Mouse (Mus musculus) midbrain, embryonic 14.5 days (tissue): ENCODE data around the gene Btbd9. TPM values are rescaled to one million over a fixed set of nuclear protein-coding genes. Genes with fewer than 3 reads are reported as not detected.

Source experiments
- ATAC-seq: fragments of 200-750 bp; cut with Nextera tagmentation; 2 replicates; pipeline ENCODE4 v1.8.0; 2017; ENCODE audit warnings: moderate number of reproducible peaks, moderate library complexity; ENCODE audit not compliant: low FRiP score, low TSS enrichment
- DNase-seq: peaks from one replicate; pipeline ENCODE4 v3.0.0-alpha.2; 2015
- H3K27ac ChIP-seq: fragments of 300-500 bp; sonication (generic); replicated peaks from 2 replicates; pipeline ENCODE4 v1.5.1; 2014; ENCODE audit warnings: mild to moderate bottlenecking, low read depth, low read length, moderate library complexity
- H3K27me3 ChIP-seq: fragments of 300-500 bp; sonication (generic); 2 replicates; pipeline ENCODE4 v1.6.1; 2014; ENCODE audit warnings: low read length, control low read depth, mixed read lengths; ENCODE audit not compliant: control insufficient read depth, insufficient read depth
- H3K36me3 ChIP-seq: fragments of 300-500 bp; sonication (generic); 2 replicates; pipeline ENCODE4 v1.6.1; 2014; ENCODE audit warnings: low read length, control low read depth; ENCODE audit not compliant: control insufficient read depth, insufficient read depth
- H3K4me1 ChIP-seq: fragments of 300-500 bp; sonication (generic); 2 replicates; pipeline ENCODE4 v1.6.1; 2014; ENCODE audit warnings: mild to moderate bottlenecking, antibody characterized with exemption, low read length, control low read depth; ENCODE audit not compliant: control insufficient read depth, insufficient read depth
- H3K4me2 ChIP-seq: fragments of 300-500 bp; sonication (generic); 2 replicates; pipeline ENCODE4 v1.6.1; 2014; ENCODE audit warnings: mild to moderate bottlenecking, low read length, moderate library complexity
- H3K4me3 ChIP-seq: fragments of 300-500 bp; sonication (generic); replicated peaks from 2 replicates; pipeline ENCODE4 v1.5.1; 2014; ENCODE audit warnings: low read depth, low read length
- H3K9ac ChIP-seq: fragments of 300-500 bp; sonication (generic); replicated peaks from 2 replicates; pipeline ENCODE4 v1.6.1; 2014; ENCODE audit warnings: mild to moderate bottlenecking, low read length, moderate library complexity
- H3K9me3 ChIP-seq: fragments of 300-500 bp; sonication (generic); 2 replicates; pipeline ENCODE4 v1.6.1; 2016; ENCODE audit warnings: low read length, control low read depth, mixed read lengths; ENCODE audit not compliant: control insufficient read depth
- WGBS: fragments of 180-500 bp; shearing (Covaris S2); extraction: QIAGEN DNeasy Blood & Tissue Kit; methylation state at CpG from one replicate; pipeline ENCODE4 v1.1.7; 2014; 5-methylcytosine and 5-hydroxymethylcytosine counted together
- polyA plus RNA-seq: library from polyadenylated mRNA; unstranded; fragments of >200 nt; fragmentation: Nextera tagmentation; extraction: Ambion mirVana; gene quantifications from 2 replicates; pipeline ENCODE4 v1.2.1, GENCODE M21; 2014

The Btbd9 gene
- polyA plus RNA-seq, 1 experiment from 2014 or later, result 140 TPM

GRCm38 (mm10) chr17:30590417-30591198 is 14.3 kb upstream of the Btbd9 start:
- no peak overlapping the region for H3K27ac ChIP-seq
- WGBS, result 40% methylated on average over 17 of the region's 17 CpGs

GRCm38 (mm10) chr17:30583258-30584001 is 7.1 kb upstream of the Btbd9 start:
- Histone ChIP-seq H3K4me1 (no peaks in the 10 kb centered on the region), H3K36me3 (no peaks in the 10 kb centered on the region), H3K9me3 (no peaks in the 10 kb centered on the region), H3K27ac (no peak overlapping the region), H3K4me3 (no peak overlapping the region), H3K27me3 (no peaks in the 10 kb centered on the region), H3K9ac (no peak overlapping the region), H3K4me2 (no peak overlapping the region)
- 83% methylated on average over 2 of the region's 2 CpGs for WGBS
- no peak for ATAC-seq
- no peak for DNase-seq

More at GRCm38 (mm10) chr17:30590417-30591198, 14.3 kb upstream of the Btbd9 start:
- ATAC-seq, result 0 out of 2 replicates have a peak, but pooled peaks have one; percentile 34
- H3K27me3 ChIP-seq, result no peaks in the 10 kb centered on the region
- H3K9me3 ChIP-seq, result no peaks in the 10 kb centered on the region
- peak overlapping the region; percentile 5; the same call in 1 of the 2 replicates for H3K4me2 ChIP-seq
- H3K36me3 ChIP-seq, result peaks cover 6% of the 10 kb centered on the region
- H3K4me3 ChIP-seq, result no peak overlapping the region
- H3K9ac ChIP-seq, result no peak overlapping the region
- DNase-seq, result peak; percentile 82
- H3K4me1 ChIP-seq, result 0 out of 2 replicates have a peak, but pooled peaks cover 5% of the 10 kb centered on the region

GRCm38 (mm10) chr17:30582313-30582712 is 6.0 kb upstream of the Btbd9 start:
- Histone ChIP-seq H3K4me2 (no peak overlapping the region), H3K27me3 (no peaks in the 10 kb centered on the region), H3K4me1 (peaks cover 6% of the 10 kb centered on the region), H3K27ac (no peak overlapping the region), H3K4me3 (no peak overlapping the region), H3K9me3 (no peaks in the 10 kb centered on the region), H3K36me3 (no peaks in the 10 kb centered on the region), H3K9ac (no peak overlapping the region)
- ATAC-seq (no peak), DNase-seq (no peak)
- WGBS, result 84% methylated on average over 3 of the region's 3 CpGs

GRCm38 (mm10) chr17:30581201-30581600 is 4.9 kb upstream of the Btbd9 start:
- ATAC-seq, result no peak
- Histone ChIP-seq H3K27ac (no peak overlapping the region), H3K4me1 (peaks cover 12% of the 10 kb centered on the region), H3K36me3 (no peaks in the 10 kb centered on the region), H3K4me3 (no peak overlapping the region), H3K9me3 (no peaks in the 10 kb centered on the region), H3K4me2 (no peak overlapping the region), H3K9ac (no peak overlapping the region), H3K27me3 (no peaks in the 10 kb centered on the region)
- 89% methylated on average over 6 of the region's 6 CpGs for WGBS
- no peak for DNase-seq

GRCm38 (mm10) chr17:30580781-30581180 is 4.5 kb upstream of the Btbd9 start:
- ATAC-seq (no peak), DNase-seq (no peak)
- H3K9me3 ChIP-seq, result no peaks in the 10 kb centered on the region
- no peak overlapping the region for H3K4me3 ChIP-seq
- no peak overlapping the region for H3K27ac ChIP-seq
- H3K36me3 ChIP-seq, result no peaks in the 10 kb centered on the region
- no peak overlapping the region for H3K4me2 ChIP-seq
- 78% methylated on average over 1 of the region's 1 CpGs for WGBS
- H3K27me3 ChIP-seq, result no peaks in the 10 kb centered on the region
- H3K9ac ChIP-seq, result no peak overlapping the region
- peaks cover 12% of the 10 kb centered on the region for H3K4me1 ChIP-seq

- H3K4me1 ChIP-seq, result peaks cover 18% of the 10 kb centered on the region
- peak overlapping the region; percentile 73 for H3K9ac ChIP-seq
- DNase-seq, result no peak
- WGBS, result 67% methylated on average over 12 of the region's 12 CpGs
- peak overlapping the region; percentile 92 for H3K27ac ChIP-seq
- no peaks in the 10 kb centered on the region for H3K9me3 ChIP-seq
- ATAC-seq, result no peak
- H3K4me3 ChIP-seq, result peak overlapping the region; percentile 68
- peak overlapping the region; percentile 82 for H3K4me2 ChIP-seq
- no peaks in the 10 kb centered on the region for H3K27me3 ChIP-seq
- H3K36me3 ChIP-seq, result no peaks in the 10 kb centered on the region
These were observed 658 bp upstream of the Btbd9 start for GRCm38 (mm10) chr17:30576946-30577345.

- peak; percentile 6 for DNase-seq
These were observed 975 bp downstream of the Btbd9 start for GRCm38 (mm10) chr17:30575121-30575904.

GRCm38 (mm10) chr17:30574783-30575075 is 1.6 kb downstream of the Btbd9 start:
- Histone ChIP-seq H3K9ac (no peak overlapping the region), H3K4me3 (peak overlapping the region; percentile 68), H3K4me1 (peaks cover 18% of the 10 kb centered on the region), H3K9me3 (no peaks in the 10 kb centered on the region), H3K36me3 (no peaks in the 10 kb centered on the region), H3K4me2 (peak overlapping the region; percentile 82), H3K27me3 (no peaks in the 10 kb centered on the region), H3K27ac (no peak overlapping the region)
- no peak for DNase-seq
- ATAC-seq, result no peak
- 81% methylated on average over 8 of the region's 8 CpGs for WGBS

More at GRCm38 (mm10) chr17:30575121-30575904, 975 bp downstream of the Btbd9 start:
- peak overlapping the region; percentile 73 for H3K9ac ChIP-seq
- WGBS, result 8% methylated on average over 35 of the region's 35 CpGs
- H3K27me3 ChIP-seq, result no peaks in the 10 kb centered on the region
- peak overlapping the region; percentile 68 for H3K4me3 ChIP-seq
- ATAC-seq, result peak; percentile 38
- H3K4me1 ChIP-seq, result peaks cover 18% of the 10 kb centered on the region
- H3K36me3 ChIP-seq, result no peaks in the 10 kb centered on the region
- H3K9me3 ChIP-seq, result no peaks in the 10 kb centered on the region
- H3K27ac ChIP-seq, result peak overlapping the region; percentile 92
- peak overlapping the region; percentile 82 for H3K4me2 ChIP-seq
